Mouse (Mus musculus): ENCODE results near the gene Npr3. TPM values are rescaled to one million over a fixed set of nuclear protein-coding genes. Genes with fewer than 3 reads are reported as not detected.

The Npr3 gene
- polyA plus RNA-seq, 1 experiment from 2014 or later = 3.2 TPM

DNA sequence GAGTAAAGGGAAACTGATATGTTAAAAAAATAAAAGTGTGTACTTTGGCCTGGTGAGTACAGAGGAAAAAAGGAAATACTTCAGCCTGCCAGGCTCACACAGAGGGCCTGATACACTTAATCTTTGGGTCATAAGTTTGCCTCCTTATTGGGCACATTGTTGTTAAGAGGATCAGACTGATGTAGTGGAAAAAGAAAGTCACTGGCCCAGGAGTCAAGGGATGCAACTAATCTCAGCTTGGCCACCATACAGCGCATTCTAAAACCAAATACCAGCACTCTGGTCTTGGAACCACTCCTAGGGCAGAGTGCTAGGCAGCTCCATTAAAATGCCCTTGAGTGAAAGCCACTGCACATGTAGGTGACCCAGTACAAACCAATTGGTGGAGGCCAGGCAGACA, 28.8 kb downstream of the Npr3 start:
- Histone ChIP-seq H3K9ac (no peak overlapping the region), H3K27ac (no peak overlapping the region), H3K4me3 (replicated peaks) (no peak overlapping the region), H3K27me3 (no peaks in the 10 kb centered on the region), H3K36me3 (peaks cover 9% of the 10 kb centered on the region), H3K4me2 (no peak overlapping the region), H3K4me1 (replicated peaks) (no peaks in the 10 kb centered on the region), H3K9me3 (replicated peaks) (no peaks in the 10 kb centered on the region)
- no peak for ATAC-seq (ENCODE audit: low read depth)
- WGBS (ENCODE audit: insufficient replicate concordance) = 75% methylated on average over 1 of the region's 1 CpGs
- DNase-seq = no peak

- H3K36me3 ChIP-seq = peaks cover 9% of the 10 kb centered on the region
- ATAC-seq (ENCODE audit: low read depth) (no peak), DNase-seq (no peak)
- no peak overlapping the region for H3K9ac ChIP-seq
- 46% methylated on average over 2 of the region's 2 CpGs for WGBS (ENCODE audit: insufficient replicate concordance)
- H3K9me3 ChIP-seq (replicated peaks) = no peaks in the 10 kb centered on the region
- H3K4me1 ChIP-seq (replicated peaks) = no peaks in the 10 kb centered on the region
- no peak overlapping the region for H3K4me3 ChIP-seq (replicated peaks)
- no peak overlapping the region for H3K27ac ChIP-seq
- no peaks in the 10 kb centered on the region for H3K27me3 ChIP-seq
- H3K4me2 ChIP-seq = no peak overlapping the region
Observed at GRCm38 (mm10) chr15:11877273-11877672, 29.8 kb downstream of the Npr3 start.

GRCm38 (mm10) chr15:11866918-11867317, 40.2 kb downstream of the Npr3 start:
- Histone ChIP-seq H3K4me2 (no peak overlapping the region), H3K9ac (no peak overlapping the region), H3K36me3 (no peaks in the 10 kb centered on the region), H3K9me3 (replicated peaks) (no peaks in the 10 kb centered on the region), H3K27me3 (no peaks in the 10 kb centered on the region), H3K4me1 (replicated peaks) (no peaks in the 10 kb centered on the region), H3K4me3 (replicated peaks) (no peak overlapping the region), H3K27ac (no peak overlapping the region)
- ATAC-seq (ENCODE audit: low read depth) = no peak
- no peak for DNase-seq
- WGBS (ENCODE audit: insufficient replicate concordance) = 70% methylated on average over 3 of the region's 3 CpGs

- Histone ChIP-seq H3K9me3 (replicated peaks) (no peaks in the 10 kb centered on the region), H3K4me3 (replicated peaks) (no peak overlapping the region), H3K27me3 (no peaks in the 10 kb centered on the region), H3K27ac (no peak overlapping the region), H3K4me2 (no peak overlapping the region), H3K9ac (no peak overlapping the region), H3K4me1 (replicated peaks) (no peaks in the 10 kb centered on the region), H3K36me3 (no peaks in the 10 kb centered on the region)
- WGBS (ENCODE audit: insufficient replicate concordance) = 70% methylated on average over 6 of the region's 6 CpGs
- DNase-seq = no peak
- no peak for ATAC-seq (ENCODE audit: low read depth)
Observed at GRCm38 (mm10) chr15:11863540-11863818, 43.6 kb downstream of the Npr3 start.

- Histone ChIP-seq H3K9me3 (replicated peaks) (no peaks in the 10 kb centered on the region), H3K36me3 (0 out of 2 replicates have a peak, but pooled peaks cover 2% of the 10 kb centered on the region), H3K27me3 (no peaks in the 10 kb centered on the region), H3K4me1 (replicated peaks) (no peaks in the 10 kb centered on the region), H3K4me2 (no peak overlapping the region), H3K9ac (no peak overlapping the region), H3K4me3 (replicated peaks) (no peak overlapping the region), H3K27ac (no peak overlapping the region)
- WGBS (ENCODE audit: insufficient replicate concordance) = 69% methylated on average over 15 of the region's 15 CpGs
- DNase-seq (no peak), ATAC-seq (ENCODE audit: low read depth) (no peak)
Observed at GRCm38 (mm10) chr15:11862785-11863539, 44.1 kb downstream of the Npr3 start.

GRCm38 (mm10) chr15:11862253-11862652, 44.8 kb downstream of the Npr3 start:
- no peak overlapping the region for H3K4me2 ChIP-seq
- WGBS (ENCODE audit: insufficient replicate concordance) = 81% methylated on average over 7 of the region's 7 CpGs
- H3K36me3 ChIP-seq = 0 out of 2 replicates have a peak, but pooled peaks cover 3% of the 10 kb centered on the region
- no peak overlapping the region for H3K9ac ChIP-seq
- H3K4me1 ChIP-seq (replicated peaks) = no peaks in the 10 kb centered on the region
- ATAC-seq (ENCODE audit: low read depth) (no peak), DNase-seq (no peak)
- no peak overlapping the region for H3K4me3 ChIP-seq (replicated peaks)
- no peak overlapping the region for H3K27ac ChIP-seq
- no peaks in the 10 kb centered on the region for H3K9me3 ChIP-seq (replicated peaks)
- no peaks in the 10 kb centered on the region for H3K27me3 ChIP-seq

GRCm38 (mm10) chr15:11860259-11860658, 46.8 kb downstream of the Npr3 start:
- Histone ChIP-seq H3K4me1 (replicated peaks) (no peaks in the 10 kb centered on the region), H3K27ac (no peak overlapping the region), H3K27me3 (no peaks in the 10 kb centered on the region), H3K36me3 (0 out of 2 replicates have a peak, but pooled peaks cover 3% of the 10 kb centered on the region), H3K9me3 (replicated peaks) (no peaks in the 10 kb centered on the region), H3K4me2 (no peak overlapping the region), H3K4me3 (replicated peaks) (no peak overlapping the region), H3K9ac (no peak overlapping the region)
- ATAC-seq (ENCODE audit: low read depth) (no peak), DNase-seq (no peak)
- WGBS (ENCODE audit: insufficient replicate concordance) = 61% methylated on average over 2 of the region's 2 CpGs

DNA sequence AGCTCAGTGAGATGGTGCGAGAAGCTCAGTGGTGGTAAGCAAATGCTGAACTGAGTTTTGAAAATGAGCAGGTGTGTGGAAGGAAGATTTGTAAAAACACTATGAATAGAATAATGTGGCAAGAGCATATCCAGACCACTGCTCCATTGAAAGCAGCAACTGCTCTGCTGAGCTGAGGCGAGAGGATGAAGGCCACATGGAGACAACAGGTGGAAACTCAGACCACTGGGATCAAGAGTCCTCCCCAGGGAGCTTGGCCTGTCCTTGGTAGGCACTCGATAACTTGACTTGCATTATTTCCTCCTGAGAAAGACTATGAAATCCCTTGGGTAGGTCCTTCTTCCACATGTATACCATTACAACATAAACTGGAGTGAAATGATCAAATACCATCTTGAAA, 47.3 kb downstream of the Npr3 start:
- Histone ChIP-seq H3K9me3 (replicated peaks) (no peaks in the 10 kb centered on the region), H3K36me3 (0 out of 2 replicates have a peak, but pooled peaks cover 3% of the 10 kb centered on the region), H3K27me3 (no peaks in the 10 kb centered on the region), H3K4me2 (no peak overlapping the region), H3K9ac (no peak overlapping the region), H3K27ac (no peak overlapping the region), H3K4me3 (replicated peaks) (no peak overlapping the region), H3K4me1 (replicated peaks) (no peaks in the 10 kb centered on the region)
- WGBS (ENCODE audit: insufficient replicate concordance) = 77% methylated on average over 3 of the region's 3 CpGs
- no peak for DNase-seq
- no peak for ATAC-seq (ENCODE audit: low read depth)

DNA sequence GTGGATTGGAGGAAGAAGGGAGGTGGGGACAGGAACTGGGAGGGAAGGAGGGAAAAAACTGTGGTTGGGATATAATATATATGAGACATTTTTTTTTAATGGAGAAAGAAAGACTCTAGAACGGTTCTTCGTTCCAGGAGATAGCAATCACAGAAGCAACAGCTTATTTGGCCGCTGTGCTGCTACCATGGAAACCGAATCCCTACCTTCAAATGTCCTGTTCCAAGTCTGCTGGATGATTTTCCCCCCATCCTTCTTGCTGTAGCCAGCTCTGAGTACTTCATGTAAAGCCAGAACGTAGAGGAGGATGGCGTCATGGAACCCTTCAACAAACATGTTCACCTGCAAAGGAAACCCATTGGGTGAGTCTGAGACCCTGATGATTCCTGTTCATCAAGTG, 48.7 kb downstream of the Npr3 start:
- Histone ChIP-seq H3K4me1 (replicated peaks) (no peaks in the 10 kb centered on the region), H3K4me2 (no peak overlapping the region), H3K36me3 (0 out of 2 replicates have a peak, but pooled peaks cover 3% of the 10 kb centered on the region), H3K27ac (no peak overlapping the region), H3K9me3 (replicated peaks) (no peaks in the 10 kb centered on the region), H3K9ac (no peak overlapping the region), H3K27me3 (no peaks in the 10 kb centered on the region), H3K4me3 (replicated peaks) (no peak overlapping the region)
- 74% methylated on average over 6 of the region's 6 CpGs for WGBS (ENCODE audit: insufficient replicate concordance)
- DNase-seq (no peak), ATAC-seq (ENCODE audit: low read depth) (no peak)

- H3K9ac ChIP-seq = no peak overlapping the region
- no peak for ATAC-seq (ENCODE audit: low read depth)
- H3K4me1 ChIP-seq (replicated peaks) = 0 out of 2 replicates have a peak, but pooled peaks cover 3% of the 10 kb centered on the region
- no peak overlapping the region for H3K4me3 ChIP-seq (replicated peaks)
- no peak overlapping the region for H3K27ac ChIP-seq
- H3K4me2 ChIP-seq = no peak overlapping the region
- H3K27me3 ChIP-seq = no peaks in the 10 kb centered on the region
- H3K36me3 ChIP-seq = no peaks in the 10 kb centered on the region
- DNase-seq = no peak
- H3K9me3 ChIP-seq (replicated peaks) = no peaks in the 10 kb centered on the region
- 53% methylated on average over 16 of the region's 16 CpGs for WGBS (ENCODE audit: insufficient replicate concordance)
Observed at GRCm38 (mm10) chr15:11845204-11846062, 61.7 kb downstream of the Npr3 start.

DNA sequence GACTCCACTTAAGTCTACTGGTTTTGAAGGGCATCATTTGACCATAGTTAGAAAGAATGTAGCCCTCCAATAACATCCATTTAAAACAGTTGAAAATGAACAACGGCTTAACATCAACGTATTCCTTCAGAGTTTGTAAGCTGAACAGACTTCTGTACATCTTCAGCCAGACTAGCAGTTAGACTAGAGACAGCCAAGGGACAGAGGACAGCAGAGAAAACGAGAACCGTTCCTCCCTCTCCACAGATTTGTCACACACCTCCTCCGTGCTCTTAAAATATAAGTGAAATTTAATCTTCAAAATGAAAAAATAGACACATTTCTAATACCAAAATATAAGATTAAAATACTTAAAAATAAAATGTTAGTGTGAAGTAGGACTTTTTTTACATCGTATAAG, 63.0 kb downstream of the Npr3 start:
- H3K4me2 ChIP-seq = no peak overlapping the region
- DNase-seq (no peak), ATAC-seq (ENCODE audit: low read depth) (no peak)
- H3K36me3 ChIP-seq = no peaks in the 10 kb centered on the region
- 66% methylated on average over 6 of the region's 6 CpGs for WGBS (ENCODE audit: insufficient replicate concordance)
- H3K27ac ChIP-seq = no peak overlapping the region
- no peak overlapping the region for H3K9ac ChIP-seq
- H3K4me1 ChIP-seq (replicated peaks) = 0 out of 2 replicates have a peak, but pooled peaks cover 3% of the 10 kb centered on the region
- H3K4me3 ChIP-seq (replicated peaks) = no peak overlapping the region
- H3K9me3 ChIP-seq (replicated peaks) = no peaks in the 10 kb centered on the region
- no peaks in the 10 kb centered on the region for H3K27me3 ChIP-seq

Data from liver, embryonic 13.5 days (tissue).